Mouse (Mus musculus): ENCODE results near the gene Cyp2r1. TPM values are rescaled to one million over a fixed set of nuclear protein-coding genes. Genes with fewer than 3 reads are reported as not detected.
A peak's percentile ranks its signal among the peaks of the same experiment; 100 is the strongest.
"Not testable (repeated sequence)": the region's sequence is repeated elsewhere in the genome, so short reads cannot be mapped to it uniquely, and the experiment has no call there.

Gene Cyp2r1
- 1 to 10 TPM; 1.0 to 1.1 TPM for total RNA-seq (2021)

DNA sequence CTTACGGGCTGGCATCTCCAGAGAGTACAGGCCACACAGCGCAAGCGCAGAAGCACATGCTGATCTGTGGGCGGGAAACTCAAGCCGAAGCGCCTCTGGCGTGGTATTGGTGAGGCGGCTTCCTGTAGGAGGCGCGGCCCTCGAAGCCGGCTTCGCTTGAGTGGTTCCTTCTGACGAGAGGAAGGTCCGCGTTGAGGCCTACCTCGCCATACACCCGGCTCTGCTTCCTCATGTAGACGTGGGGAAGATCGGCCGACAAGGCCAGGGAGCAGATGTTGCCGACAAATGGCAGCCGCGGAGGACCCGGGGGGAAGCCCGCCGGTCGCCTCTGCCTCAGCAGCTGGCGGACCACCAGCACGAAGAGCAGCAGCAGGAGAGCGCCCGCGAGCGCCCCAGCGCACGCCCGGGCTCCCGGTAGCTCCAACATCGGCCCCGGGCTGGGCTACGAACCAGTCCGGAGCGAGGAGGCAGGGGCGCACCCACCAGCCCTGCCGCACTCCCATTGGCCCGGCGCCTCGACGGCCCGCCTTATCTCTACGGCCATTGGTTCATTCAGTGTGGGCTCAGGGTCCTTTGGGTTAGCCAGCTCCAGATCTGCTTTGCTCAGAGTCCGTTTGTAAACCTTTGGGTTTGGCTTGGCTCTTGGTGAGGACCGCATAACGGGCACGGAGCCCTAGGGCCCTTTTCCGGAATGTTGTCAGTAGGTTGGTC lies at the start of gene Cyp2r1:
Gene Cyp2r1, minus strand, starts transcription at position 442 of the 711 bp plus-strand sequence.
- peak; percentile 93 to 94 for DNase-seq

DNA sequence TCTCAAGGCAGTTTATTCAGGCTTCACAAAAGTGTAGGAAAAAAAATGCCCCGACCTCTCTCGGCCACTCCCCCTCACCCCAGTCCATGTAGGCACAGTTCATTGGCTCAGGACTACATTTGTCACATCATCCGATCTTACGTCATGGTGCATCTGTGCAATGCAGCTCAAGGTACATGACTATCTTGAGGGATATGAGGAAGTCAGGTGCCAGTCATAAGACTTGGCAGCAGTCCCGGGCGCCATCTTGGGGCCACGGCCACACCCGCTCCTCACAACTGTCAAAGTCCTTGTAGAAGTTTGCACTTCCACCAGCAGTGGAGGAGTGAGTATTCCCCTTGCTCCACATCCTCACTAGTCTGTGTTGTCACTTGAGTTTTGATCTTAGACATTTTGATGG lies 31.6 kb upstream of the Cyp2r1 start:
- intact Hi-C loops (cut with DNase I); DNase-seq: not testable (repeated sequence)

More for the DNA sequence above, at the start of gene Cyp2r1:
- intact Hi-C loops (cut with DNase I) = loop anchor here (10.0 kb wide), 1 partner anchor 278 kb away; no protein-coding TSS in a partner anchor

DNA sequence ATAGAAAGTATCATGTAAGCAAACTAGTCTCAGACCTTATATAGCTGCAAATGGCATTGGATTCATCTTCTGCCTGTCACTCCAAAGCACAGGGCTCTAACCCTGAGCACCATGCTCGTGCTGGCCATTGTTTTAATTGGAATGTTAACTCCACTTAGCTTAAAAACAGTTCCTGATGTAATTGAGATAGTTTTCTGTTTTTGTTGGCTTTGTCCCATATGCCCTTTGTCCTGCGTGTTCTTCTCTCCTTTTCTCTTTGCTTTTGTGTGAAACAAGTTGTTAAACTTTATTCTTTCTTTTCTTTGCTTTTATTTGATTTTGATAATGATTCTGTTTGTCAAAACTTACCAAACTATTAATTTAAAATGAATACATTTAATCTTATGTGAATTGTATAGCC lies 19.7 kb upstream of the Cyp2r1 start:
- intact Hi-C loops (cut with DNase I) = no loop called here

DNA sequence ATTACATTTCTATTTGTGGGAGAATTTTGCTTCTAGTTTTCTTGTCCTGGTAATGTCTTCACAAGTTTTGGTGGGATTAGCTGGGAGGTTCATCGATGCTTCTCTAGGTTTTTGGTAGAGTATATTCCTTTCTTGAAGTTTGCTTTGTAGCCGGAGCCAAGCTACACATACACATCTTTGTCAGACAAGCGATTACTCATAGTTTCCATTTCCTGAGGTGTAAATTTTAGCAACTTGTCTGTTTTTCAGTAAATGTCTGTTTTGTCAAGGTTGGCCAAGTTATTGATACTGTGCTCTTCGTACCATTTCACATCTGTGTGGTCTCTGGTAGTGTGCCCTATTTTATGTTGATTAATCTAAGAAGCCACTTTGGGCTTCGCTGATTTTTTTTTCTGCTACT lies 18.4 kb upstream of the Cyp2r1 start:
- intact Hi-C loops (cut with DNase I) = loop anchor here (2.0 kb wide), 2 partner anchors 92 to 138 kb away; partner anchors contain the start of gene Calcb
- DNase-seq = no peak

More for the DNA sequence above, 19.7 kb upstream of the Cyp2r1 start:
- no peak for DNase-seq

DNA sequence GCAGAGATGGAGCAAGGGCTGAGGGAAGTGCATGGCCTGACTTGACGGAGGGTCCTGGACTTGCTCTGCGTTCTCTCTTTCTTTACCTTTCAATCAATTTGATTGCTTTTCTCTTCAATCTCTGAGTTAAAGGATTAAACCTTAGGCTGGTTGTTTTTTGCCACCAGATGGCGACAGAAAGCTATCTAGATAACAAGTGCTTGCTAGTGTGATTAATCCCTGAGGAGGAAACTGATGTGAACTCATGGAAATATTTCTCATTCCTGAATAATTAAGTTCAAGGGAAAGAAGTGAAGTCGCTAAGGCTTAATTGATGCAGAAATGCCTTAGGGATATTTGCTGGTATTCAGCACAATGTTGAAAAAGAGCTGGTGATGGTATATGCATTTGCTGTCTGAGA lies 17.7 kb upstream of the Cyp2r1 start:
- intact Hi-C loops (cut with DNase I) = loop anchor here (1.0 to 2.0 kb wide), 4 partner anchors 55 to 237 kb away; partner anchors contain the start of gene Calcb
- DNase-seq = peak; percentile 55 to 75

DNA sequence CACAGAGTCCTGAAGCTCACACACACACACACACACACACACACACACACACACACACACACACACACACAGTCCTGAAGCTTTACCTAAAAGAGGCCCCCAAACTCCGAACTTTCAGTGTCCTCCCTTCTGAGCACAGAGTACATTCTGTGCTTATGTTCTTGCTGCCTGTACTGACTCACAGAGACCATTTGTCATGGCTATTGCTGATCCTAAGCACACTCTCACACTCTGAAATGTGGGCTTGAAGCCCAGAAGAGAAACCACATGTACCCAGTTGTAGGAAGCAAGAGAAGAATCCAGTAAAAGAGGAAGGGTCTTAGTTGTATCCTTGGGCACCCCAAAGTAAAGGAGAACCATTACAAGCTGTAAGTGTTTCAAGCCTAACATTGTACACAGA lies 14.9 kb upstream of the Cyp2r1 start:
- DNase-seq = no peak

DNA sequence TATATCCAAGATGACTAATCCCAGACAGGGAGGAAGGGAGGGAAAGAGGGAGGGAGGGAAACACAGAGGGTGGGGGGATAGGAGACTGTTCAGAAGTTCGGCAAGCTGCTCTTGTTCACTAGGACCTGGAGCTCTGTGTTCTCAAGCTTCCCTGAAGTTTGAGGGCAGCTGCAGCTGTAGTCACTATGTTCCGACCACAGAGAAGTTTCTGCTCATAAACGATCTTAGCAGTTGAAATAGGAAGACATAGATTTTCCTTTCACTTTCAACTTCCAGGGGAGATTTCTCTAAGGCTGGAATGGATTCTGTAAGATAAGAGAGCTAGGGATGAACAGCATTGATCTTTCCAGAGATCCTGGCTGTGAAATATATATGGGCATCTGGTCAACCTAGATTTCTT lies 14.2 kb upstream of the Cyp2r1 start:
- DNase-seq = no peak
- intact Hi-C loops (cut with DNase I) = no loop called here

More for the DNA sequence above, 14.9 kb upstream of the Cyp2r1 start:
- intact Hi-C loops (cut with DNase I) = no loop called here

DNA sequence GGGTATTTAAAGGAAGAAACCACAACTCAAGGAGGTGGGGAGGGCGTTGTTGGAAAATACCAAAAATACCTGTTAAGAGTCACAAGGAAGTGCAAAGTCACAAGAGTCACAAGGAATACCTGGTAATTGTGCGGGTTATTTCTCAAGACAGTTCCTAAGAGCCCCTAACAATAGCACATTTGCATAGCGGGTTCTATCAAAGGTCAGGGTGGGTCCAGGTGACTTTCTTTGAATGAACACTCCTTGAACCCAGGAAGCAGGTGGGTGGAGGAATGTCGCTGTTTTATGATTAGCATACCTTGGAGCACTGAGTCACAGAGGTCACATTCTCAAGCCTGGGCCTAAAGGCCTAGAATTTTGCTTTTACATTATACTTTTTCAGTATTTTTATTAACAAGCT lies 11.1 kb upstream of the Cyp2r1 start:
- intact Hi-C loops (cut with DNase I); DNase-seq: not testable (repeated sequence)

DNA sequence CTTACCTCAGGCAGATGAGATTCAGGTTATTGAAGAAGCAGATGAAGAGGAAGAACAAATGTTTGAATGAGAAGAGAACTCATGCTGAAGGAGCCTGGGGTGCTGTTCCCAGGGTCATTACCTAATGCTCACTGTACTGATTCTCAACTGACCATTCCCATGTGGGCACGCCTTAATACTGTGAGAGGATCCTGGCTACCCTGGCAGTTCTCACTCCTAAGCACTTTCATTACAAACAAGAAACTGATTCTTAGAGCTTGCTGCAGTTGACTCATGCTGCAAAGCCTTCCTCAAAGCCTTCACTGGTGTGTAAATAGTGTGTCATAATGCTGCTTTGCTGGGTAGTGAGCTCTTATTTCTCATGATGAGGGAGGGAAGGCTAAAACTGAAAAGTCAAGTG lies 26.6 kb downstream of the Cyp2r1 start:
- DNase-seq = no peak
- intact Hi-C loops (cut with DNase I) = no loop called here

DNA sequence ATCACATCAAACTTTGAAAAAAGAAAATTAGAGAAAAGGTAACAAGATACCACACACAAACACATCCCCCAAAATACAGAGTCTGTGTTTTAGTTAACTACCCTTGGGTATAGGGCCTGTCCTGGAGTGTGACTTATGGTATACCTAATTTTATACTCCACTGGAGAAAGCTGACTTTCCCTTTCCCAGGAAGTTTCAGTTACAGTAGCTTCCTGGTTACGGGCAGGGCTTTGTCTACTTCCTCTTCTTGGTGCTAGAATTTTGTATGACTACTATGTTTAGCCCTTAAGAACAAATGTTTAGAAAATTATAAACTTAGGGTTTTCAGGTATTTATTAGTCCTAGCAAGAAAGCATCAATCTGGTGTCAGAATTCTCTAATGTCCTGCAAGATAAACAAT lies 36.5 kb downstream of the Cyp2r1 start:
- intact Hi-C loops (cut with DNase I) = no loop called here
- DNase-seq = no peak

DNA sequence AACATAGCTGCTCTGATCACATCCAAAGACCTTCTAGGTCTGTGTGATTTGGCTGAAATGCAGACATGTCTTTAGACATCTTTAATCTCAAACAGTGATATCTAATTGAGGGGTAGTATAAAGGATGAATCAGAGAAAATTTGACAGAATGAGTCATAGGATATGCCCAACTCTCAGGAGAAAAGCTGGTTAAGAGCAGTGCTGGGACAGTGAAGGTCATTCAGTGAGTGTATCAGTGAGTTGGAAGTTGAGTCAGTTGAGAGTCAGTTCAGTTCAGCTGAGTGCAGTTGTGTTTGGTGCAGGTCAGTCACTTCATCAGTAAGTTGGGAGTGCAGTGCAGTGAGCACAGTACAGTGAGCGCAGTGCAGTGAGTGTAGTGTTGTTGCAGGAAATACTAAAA lies 42.6 kb downstream of the Cyp2r1 start:
- no peak for DNase-seq
- intact Hi-C loops (cut with DNase I) = no loop called here

DNA sequence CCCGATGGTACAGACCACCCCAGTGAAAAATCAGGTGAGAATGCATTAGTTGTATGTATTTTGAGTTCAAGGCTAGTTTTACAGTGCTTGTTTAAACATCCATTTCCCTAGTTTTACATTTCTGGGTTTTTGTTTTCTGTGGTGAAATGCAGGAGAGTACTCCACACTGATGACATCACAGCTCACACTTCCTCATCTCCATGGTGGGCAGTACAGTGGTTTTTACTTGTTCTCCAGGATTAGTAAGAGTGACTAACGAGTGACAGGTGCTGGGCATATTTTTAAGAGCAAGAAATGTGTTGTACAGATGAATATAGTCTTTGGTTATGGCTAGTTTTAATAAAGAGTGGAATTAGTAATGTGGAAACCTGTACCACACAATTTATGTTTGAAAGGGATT lies 53.9 kb downstream of the Cyp2r1 start:
- intact Hi-C loops (cut with DNase I) = no loop called here
- DNase-seq = no peak

Other genes with a start within 250 kb of the Cyp2r1 start
- 10 to 100 TPM in 1 of 2 experiments, 1 to 10 TPM in 1; 9.1 to 13.9 TPM for gene Pde3b, start 147.7 kb downstream of the Cyp2r1 start, total RNA-seq (2021)
- not detected for gene Calca, start 73.4 kb upstream of the Cyp2r1 start, total RNA-seq (2021)
- under 1 TPM; 0.47 to 0.74 TPM for gene Calcb, start 155.7 kb upstream of the Cyp2r1 start, total RNA-seq (2021)
- gene Insc, start 180.7 kb upstream of the Cyp2r1 start, total RNA-seq (2021) = 1 to 10 TPM; 1.1 to 1.2 TPM

Measured in heart, postnatal 10 days (tissue).